Mouse (Mus musculus): Measurements from ENCODE around the gene Tmem209. TPM values are rescaled to one million over a fixed set of nuclear protein-coding genes. Genes with fewer than 3 reads are reported as not detected.
A peak's percentile ranks its signal among the peaks of the same experiment; 100 is the strongest.

Tmem209 gene
- total and polyA plus RNA-seq, 3 experiments: 26.1 to 93.4 (median 35.9) TPM

GRCm38 (mm10) chr6:30509265-30510239 is at the start of gene Tmem209, which contains the start of gene Ssmem1 (continued):
- TF ChIP-seq TCF12 (IDR thresholded peaks at IDR 0.05; ENCODE audit: low read depth, low read length): peak; percentile 49; the same call in 1 of the 2 replicates
- TF ChIP-seq CTCF (IDR thresholded peaks at IDR 0.05 in 2 of 3, conservative IDR thresholded peaks at IDR 0.05 in 1 of 3; ENCODE audit: control insufficient read depth in 1 of 3, insufficient read depth in 1 of 3, low read depth in 2 of 3, low read length in 3 of 3, poor library complexity in 1 of 3, severe bottlenecking in 1 of 3): no peak
- TF ChIP-seq RAD21 (IDR thresholded peaks at IDR 0.05; ENCODE audit: low read depth, low read length): no peak
- no peak; the same call in 1 of the 2 replicates for TF ChIP-seq ZMIZ1 (IDR thresholded peaks at IDR 0.05; ENCODE audit: low read depth, low read length)
- TF ChIP-seq POLR2A (IDR thresholded peaks at IDR 0.05; ENCODE audit: control insufficient read depth in 1 of 2, insufficient read depth in 1 of 2, low read depth in 1 of 2, low read length in 2 of 2, poor library complexity in 1 of 2): peak; percentile 97 to 99

- TF ChIP-seq POLR2AphosphoS2 (IDR thresholded peaks at IDR 0.05; ENCODE audit: low read length) (no peak), GATA1 (IDR thresholded peaks at IDR 0.05; ENCODE audit: low read depth, low read length) (no peak), JUND (IDR thresholded peaks at IDR 0.05; ENCODE audit: low read depth, low read length) (no peak), GABPA (IDR thresholded peaks at IDR 0.05; ENCODE audit: low read depth, low read length) (no peak), CHD1 (IDR thresholded peaks at IDR 0.05; ENCODE audit: low read depth, low read length) (no peak), MYB (IDR thresholded peaks at IDR 0.05; ENCODE audit: low read depth, low read length) (no peak), SMC3 (IDR thresholded peaks at IDR 0.05; ENCODE audit: low read depth, low read length) (no peak), CTCF (IDR thresholded peaks at IDR 0.05 in 2 of 3, conservative IDR thresholded peaks at IDR 0.05 in 1 of 3; ENCODE audit: control insufficient read depth in 1 of 3, insufficient read depth in 1 of 3, low read depth in 2 of 3, low read length in 3 of 3, poor library complexity in 1 of 3, severe bottlenecking in 1 of 3) (no peak), RAD21 (IDR thresholded peaks at IDR 0.05; ENCODE audit: low read depth, low read length) (no peak), USF1 (IDR thresholded peaks at IDR 0.05; ENCODE audit: low read depth, low read length) (no peak), POLR2A (IDR thresholded peaks at IDR 0.05; ENCODE audit: control insufficient read depth in 1 of 2, insufficient read depth in 1 of 2, low read depth in 1 of 2, low read length in 2 of 2, poor library complexity in 1 of 2) (no peak), MAZ (IDR thresholded peaks at IDR 0.05; ENCODE audit: low read depth, low read length) (no peak), EP300 (IDR thresholded peaks at IDR 0.05; ENCODE audit: low read depth in 1 of 2, low read length in 2 of 2) (no peak), NELFE (IDR thresholded peaks at IDR 0.05; ENCODE audit: low read depth, low read length) (no peak), ZC3H11A (IDR thresholded peaks at IDR 0.05; ENCODE audit: low read depth, low read length) (no peak)
- H3K9ac ChIP-seq (ENCODE audit: control insufficient read depth, low read depth, low read length, poor library complexity, severe bottlenecking): no peak overlapping the region
- no peak for DNase-seq (ENCODE audit: low read depth, low spot score)
These were observed 46.5 kb upstream of the Tmem209 start for GRCm38 (mm10) chr6:30556080-30556479.

More at GRCm38 (mm10) chr6:30556080-30556479, 46.5 kb upstream of the Tmem209 start:
- no peak overlapping the region for H3K4me3 ChIP-seq (ENCODE audit: control insufficient read depth in 1 of 2, insufficient read depth in 1 of 2, low read depth in 2 of 2, low read length in 2 of 2)
- no peaks in the 10 kb centered on the region for H3K4me1 ChIP-seq (ENCODE audit: control insufficient read depth in 1 of 2, insufficient read depth in 2 of 2, low read length in 2 of 2)
- peaks cover 3% of the 10 kb centered on the region in 2 experiments for H3K27me3 ChIP-seq (ENCODE audit: control insufficient read depth in 1 of 2, insufficient read depth in 2 of 2, low read length in 2 of 2)
- H3K27ac ChIP-seq (ENCODE audit: control insufficient read depth, low read depth, low read length): no peak overlapping the region
- H3K36me3 ChIP-seq (ENCODE audit: control insufficient read depth in 1 of 2, insufficient read depth in 2 of 2, low read length in 2 of 2): no peaks in the 10 kb centered on the region
- no peaks in the 10 kb centered on the region for H3K9me3 ChIP-seq (replicated peaks; ENCODE audit: insufficient read depth, low read length)
- no peaks in the 10 kb centered on the region for H3K79me2 ChIP-seq (ENCODE audit: control insufficient read depth, insufficient read depth, low read length, poor library complexity)
